Mouse (Mus musculus) urinary bladder, postnatal 25 days (tissue): ENCODE data around the gene Tex52.

Source experiments
- DNase-seq: peaks from one replicate; pipeline ENCODE4 v3.0.0; 2022; ENCODE audit warnings: low spot score

Tex52 gene

DNA sequence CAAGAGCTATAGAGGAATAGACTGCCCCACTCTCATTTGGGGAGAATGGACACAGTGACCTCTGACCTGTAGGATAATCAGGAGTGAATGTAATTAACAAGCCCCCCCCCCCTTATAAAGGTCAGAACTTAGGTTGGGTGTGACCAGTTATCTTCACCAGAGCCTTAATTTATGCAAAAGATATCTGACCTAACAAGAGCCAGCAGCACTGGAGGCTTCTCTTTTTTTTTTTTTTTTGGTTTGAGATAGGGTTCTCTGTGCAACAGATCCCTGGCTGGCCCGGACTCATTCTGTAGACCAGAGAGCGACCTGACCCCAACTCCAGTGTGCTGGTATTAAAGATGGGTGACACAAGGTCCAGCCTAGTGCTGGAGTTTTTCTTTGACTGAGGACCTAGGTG lies 54.0 kb downstream of the Tex52 start:
- DNase-seq: no peak

DNA sequence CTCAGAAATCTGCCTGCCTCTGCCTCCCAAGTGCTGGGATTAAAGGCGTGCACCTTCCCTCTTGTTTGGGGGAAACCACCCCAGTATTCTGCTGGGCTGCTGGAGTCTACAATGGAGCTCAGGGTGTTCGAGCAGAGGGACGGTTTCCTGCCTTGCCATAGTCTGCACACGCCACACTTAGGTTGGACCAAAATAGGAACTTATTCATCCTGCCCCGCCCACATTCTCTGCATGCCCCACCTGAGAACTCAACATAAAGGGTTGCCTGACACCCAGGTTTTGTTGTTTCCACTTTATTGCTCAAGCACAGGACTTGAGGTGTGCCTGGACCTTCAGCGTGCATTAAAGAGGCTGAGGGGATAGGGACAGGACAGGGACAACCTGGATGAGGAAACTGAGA lies 54.6 kb downstream of the Tex52 start:
- no peak for DNase-seq

DNA sequence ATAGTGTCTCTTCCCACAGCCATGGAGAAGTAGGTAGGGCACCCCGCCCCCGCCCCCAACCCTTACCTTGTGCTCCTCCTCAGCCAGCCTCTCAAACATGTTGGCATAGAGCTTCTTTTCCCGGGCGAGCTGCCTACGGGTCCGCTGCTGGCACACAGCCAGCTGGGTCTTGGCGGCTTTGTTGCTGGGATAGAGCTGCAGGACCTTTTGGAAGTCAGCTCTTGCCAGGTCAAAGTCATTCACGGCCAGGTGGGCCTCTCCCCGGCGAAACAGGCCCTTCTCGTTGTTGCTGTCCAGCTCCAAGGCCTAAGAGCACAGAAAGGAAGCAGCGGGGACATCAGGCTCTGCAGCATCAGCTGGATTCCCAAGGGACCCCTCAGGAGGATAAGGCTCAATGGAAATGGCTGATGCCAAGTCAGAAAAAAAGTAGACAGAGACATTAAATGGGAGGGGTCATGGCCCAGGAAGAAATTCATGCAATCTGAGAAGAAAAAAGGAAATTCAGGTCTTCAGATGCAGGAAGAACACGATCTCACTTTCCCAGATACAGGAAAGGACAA lies 57.2 kb downstream of the Tex52 start:
- DNase-seq: no peak

DNA sequence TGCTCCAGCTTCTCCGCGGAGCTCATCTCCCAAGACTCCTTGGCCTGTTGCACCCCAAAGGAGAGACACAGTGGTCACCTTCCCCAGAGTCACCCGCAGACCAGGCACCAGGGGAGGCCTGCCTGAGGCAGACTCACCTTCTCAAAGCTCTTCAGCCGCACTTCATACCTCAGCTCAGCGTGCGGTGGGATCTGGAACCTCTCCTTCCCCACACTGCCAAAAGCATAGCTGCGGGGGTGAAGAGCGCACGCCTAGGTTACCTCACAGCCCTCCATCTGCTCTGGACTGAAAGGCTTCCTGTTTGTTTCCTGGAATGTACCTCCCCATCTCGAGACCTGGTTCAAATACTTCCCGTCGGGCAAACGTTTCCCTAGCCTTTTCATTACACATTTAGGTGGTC lies 58.3 kb downstream of the Tex52 start:
- no peak for DNase-seq
